ENCODE assay signal across 24 mouse cellular contexts in genomic region chr14:103387431-103387830, GRCm38 (mm10).
"Had no signal": no experiment of that assay in that cellular context is flagged by ENCODE, and none has a peak within 500 bp of the region (broad histone marks: within the 10 kb centered on the region; RNA-seq: fewer than 3 reads in every experiment).

No protein-coding gene starts in this region.

- H3K36me3 ChIP-seq: heart, embryonic 13.5 days; heart, embryonic 15.5 days; hindbrain, embryonic 13.5 days; hindbrain, embryonic 15.5 days; kidney, embryonic 15.5 days; limb, embryonic 13.5 days; limb, embryonic 15.5 days; liver, embryonic 12.5 days had no signal

- H3K4me2 ChIP-seq: heart, embryonic 11.5 days; heart, embryonic 13.5 days; heart, embryonic 15.5 days; hindbrain, embryonic 13.5 days; hindbrain, embryonic 15.5 days; kidney, embryonic 15.5 days; limb, embryonic 13.5 days; limb, embryonic 15.5 days; liver, embryonic 12.5 days had no signal

- ATAC-seq: hindbrain, postnatal 0 days; intestine, embryonic 16.5 days; liver, embryonic 12.5 days had no signal

- H3K4me1 ChIP-seq: heart, embryonic 13.5 days; heart, embryonic 15.5 days; hindbrain, embryonic 13.5 days; hindbrain, embryonic 15.5 days; kidney, embryonic 15.5 days; limb, embryonic 13.5 days; limb, embryonic 15.5 days; liver, embryonic 12.5 days had no signal

- H3K4me3 ChIP-seq: heart, adult 2 months; heart, embryonic 13.5 days; heart, embryonic 15.5 days; hindbrain, embryonic 13.5 days; hindbrain, embryonic 15.5 days; kidney, embryonic 15.5 days; limb, embryonic 13.5 days; limb, embryonic 15.5 days; liver, embryonic 12.5 days had no signal

- H3K9ac ChIP-seq: heart, embryonic 13.5 days; heart, embryonic 15.5 days; hindbrain, embryonic 13.5 days; hindbrain, embryonic 15.5 days; kidney, embryonic 15.5 days; limb, embryonic 13.5 days; limb, embryonic 15.5 days; liver, embryonic 12.5 days; liver, embryonic 14.5 days had no signal

- DNase-seq: gastrocnemius, postnatal 14 days; gastrocnemius, postnatal 36 days; heart, adult 11 months; heart, adult 2 months; heart, postnatal 14 days; heart, postnatal 36 days; kidney, adult 11 months; kidney, adult 2 months; kidney, adult 9 months; kidney, postnatal 14 days; kidney, postnatal 36 days had no signal

- H3K27ac ChIP-seq: heart, adult 2 months; heart, embryonic 13.5 days; heart, embryonic 15.5 days; hindbrain, embryonic 13.5 days; hindbrain, embryonic 15.5 days; hindbrain, postnatal 0 days; kidney, embryonic 15.5 days; kidney, postnatal 0 days; limb, embryonic 13.5 days; limb, embryonic 15.5 days; liver, embryonic 12.5 days; liver, embryonic 14.5 days had no signal

- H3K9me3 ChIP-seq: heart, embryonic 13.5 days; heart, embryonic 15.5 days; hindbrain, embryonic 13.5 days; hindbrain, embryonic 15.5 days; kidney, embryonic 15.5 days; limb, embryonic 13.5 days; limb, embryonic 15.5 days; liver, embryonic 12.5 days had no signal

- H3K27me3 ChIP-seq: heart, embryonic 13.5 days; heart, embryonic 15.5 days; hindbrain, embryonic 13.5 days; hindbrain, embryonic 15.5 days; kidney, embryonic 15.5 days; limb, embryonic 13.5 days; limb, embryonic 15.5 days; liver, embryonic 12.5 days had no signal
